Mouse (Mus musculus) heart, embryonic 13.5 days (tissue): ENCODE measurements around the gene Lancl2. TPM values are rescaled to one million over a fixed set of nuclear protein-coding genes. Genes with fewer than 3 reads are reported as not detected.

Experiments
- ATAC-seq: fragments of 200-750 bp; cut with Nextera tagmentation; 2 replicates; pipeline ENCODE4 v1.8.0; 2017; ENCODE audit warnings: moderate TSS enrichment; ENCODE audit not compliant: insufficient number of reproducible peaks, low FRiP score, low TSS enrichment; ENCODE audit errors: extremely low read depth
- H3K27ac ChIP-seq: fragments of 300-500 bp; sonication (generic); replicated peaks from 2 replicates; pipeline ENCODE4 v1.5.1; 2015; ENCODE audit warnings: moderate library complexity, mild to moderate bottlenecking, inconsistent platforms
- H3K27me3 ChIP-seq: fragments of 300-500 bp; sonication (generic); replicated peaks from 2 replicates; pipeline ENCODE4 v1.6.1; 2015; ENCODE audit warnings: mild to moderate bottlenecking, inconsistent platforms
- H3K36me3 ChIP-seq: fragments of 300-500 bp; sonication (generic); 2 replicates; pipeline ENCODE4 v1.6.1; 2015; ENCODE audit warnings: mild to moderate bottlenecking, inconsistent platforms
- H3K4me1 ChIP-seq: fragments of 300-500 bp; sonication (generic); 2 replicates; pipeline ENCODE4 v1.6.1; 2015; ENCODE audit warnings: inconsistent platforms
- H3K4me2 ChIP-seq: fragments of 300-500 bp; sonication (generic); 2 replicates; pipeline ENCODE4 v1.6.1; 2015; ENCODE audit warnings: inconsistent platforms, mild to moderate bottlenecking, moderate library complexity
- H3K4me3 ChIP-seq: fragments of 300-500 bp; sonication (generic); 2 replicates; pipeline ENCODE4 v1.5.1; 2015; ENCODE audit warnings: moderate library complexity, mild to moderate bottlenecking, inconsistent platforms
- H3K9ac ChIP-seq: fragments of 300-500 bp; sonication (generic); 2 replicates; pipeline ENCODE4 v1.6.1; 2015; ENCODE audit warnings: inconsistent platforms, mild to moderate bottlenecking, moderate library complexity
- H3K9me3 ChIP-seq: fragments of 300-500 bp; sonication (generic); 2 replicates; pipeline ENCODE4 v1.6.1; 2016; ENCODE audit warnings: inconsistent platforms
- WGBS: fragments of 180-500 bp; shearing (Covaris S2); methylation state at CpG from one replicate; pipeline ENCODE4 v1.1.7; 2015; ENCODE audit warnings: mixed read lengths; 5-methylcytosine and 5-hydroxymethylcytosine counted together
- polyA plus RNA-seq: library from polyadenylated mRNA; unstranded; fragments of >200 nt; fragmentation: Nextera tagmentation; extraction: Ambion mirVana; gene quantifications from 2 replicates; pipeline ENCODE4 v1.2.1, GENCODE M21; 2015

Lancl2 gene
- polyA plus RNA-seq, result 16.9 and 19.4 TPM in 2 replicates

- Histone ChIP-seq H3K9me3 (no peaks in the 10 kb centered on the region), H3K4me2 (peak within 1 kb of the TSS; percentile 82), H3K27ac (peak within 1 kb of the TSS; percentile 98), H3K4me3 (peak within 1 kb of the TSS; percentile 87), H3K27me3 (no peaks in the 10 kb centered on the region), H3K9ac (peak within 1 kb of the TSS; percentile 94), H3K36me3 (no peaks in the 10 kb centered on the region), H3K4me1 (peaks cover 13% of the 10 kb centered on the region)
- 0% methylated on average over 10 of the region's 10 CpGs for WGBS
- 0 out of 2 replicates have a peak, but pooled peaks have one; percentile 0 for ATAC-seq
These were observed at the start of gene Lancl2 for GRCm38 (mm10) chr6:57702376-57702742. Gene Lancl2, plus strand, starts transcription at chr6:57702540.

DNA sequence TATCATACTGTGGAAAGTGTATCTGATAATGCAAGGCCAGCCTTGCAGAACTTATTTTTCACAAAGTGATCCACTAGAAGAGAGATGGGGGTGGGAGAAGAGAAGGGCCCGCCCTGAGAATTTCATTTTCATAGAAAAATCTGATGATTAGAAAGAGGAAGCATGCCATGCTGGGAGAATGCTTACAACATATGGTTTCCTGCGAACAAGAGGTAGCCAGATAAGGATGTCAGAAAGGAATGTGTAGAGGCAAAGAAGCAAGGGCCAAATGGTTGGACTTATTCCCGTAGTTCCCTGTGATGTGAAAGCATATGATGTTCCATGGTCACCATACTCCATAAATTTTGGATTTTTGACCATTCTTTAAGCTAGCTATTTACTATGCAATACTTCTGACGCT is 41.0 kb upstream of the Lancl2 start:
- peaks cover 9% of the 10 kb centered on the region for H3K4me1 ChIP-seq
- ATAC-seq, result no peak
- no peaks in the 10 kb centered on the region for H3K27me3 ChIP-seq
- no peak overlapping the region for H3K9ac ChIP-seq
- H3K4me2 ChIP-seq, result no peak overlapping the region
- 43% methylated on average over 4 of the region's 4 CpGs for WGBS
- H3K4me3 ChIP-seq, result no peak overlapping the region
- H3K27ac ChIP-seq, result no peak overlapping the region
- H3K9me3 ChIP-seq, result no peaks in the 10 kb centered on the region
- peaks cover 3% of the 10 kb centered on the region; the same call in 1 of the 2 replicates for H3K36me3 ChIP-seq

GRCm38 (mm10) chr6:57684156-57684555 is 18.2 kb upstream of the Lancl2 start:
- Histone ChIP-seq H3K27me3 (no peaks in the 10 kb centered on the region), H3K4me1 (no peaks in the 10 kb centered on the region), H3K4me2 (no peak overlapping the region), H3K27ac (no peak overlapping the region), H3K4me3 (no peak overlapping the region), H3K9ac (no peak overlapping the region), H3K9me3 (peaks cover 5% of the 10 kb centered on the region; the same call in 1 of the 2 replicates), H3K36me3 (peaks cover 59% of the 10 kb centered on the region)
- ATAC-seq, result no peak
- WGBS, result 82% methylated on average over 1 of the region's 1 CpGs

- WGBS, result 1% methylated on average over 52 of the region's 52 CpGs
- peak; percentile 93 for ATAC-seq
These were observed 10.7 kb upstream of the Lancl2 start, which contains the start of gene Pyurf for GRCm38 (mm10) chr6:57691467-57692261. Gene Pyurf, minus strand, starts transcription at chr6:57692078.

DNA sequence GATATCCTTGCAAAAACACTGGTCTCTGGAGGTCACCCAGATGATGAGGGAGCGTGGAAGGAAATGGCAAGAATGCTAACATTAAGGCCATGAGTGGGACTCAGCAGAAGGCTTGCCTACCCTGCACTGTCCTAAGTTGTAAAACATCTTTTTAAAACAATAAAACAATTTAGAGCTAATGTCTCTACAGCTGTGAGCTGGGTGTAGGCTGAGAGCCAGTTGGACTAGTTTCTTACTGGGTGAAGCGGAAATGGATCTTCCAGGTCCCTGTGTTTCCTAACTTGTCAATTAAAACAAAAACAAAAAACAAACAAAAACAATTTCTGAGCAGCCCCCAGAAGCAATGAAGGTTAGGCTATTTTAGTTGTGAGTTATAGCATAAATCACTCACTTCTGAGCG is 9.2 kb upstream of the Lancl2 start:
- H3K27ac ChIP-seq, result no peak overlapping the region

More at GRCm38 (mm10) chr6:57691467-57692261, 10.7 kb upstream of the Lancl2 start, which contains the start of gene Pyurf:
- H3K27me3 ChIP-seq, result no peaks in the 10 kb centered on the region
- H3K36me3 ChIP-seq, result peaks cover 31% of the 10 kb centered on the region
- H3K9me3 ChIP-seq, result no peaks in the 10 kb centered on the region
- peak within 1 kb of the TSS; percentile 99 for H3K27ac ChIP-seq
- H3K4me3 ChIP-seq, result peak within 1 kb of the TSS; percentile 83
- peak within 1 kb of the TSS; percentile 80 for H3K4me2 ChIP-seq
- peaks cover 13% of the 10 kb centered on the region for H3K4me1 ChIP-seq
- peak within 1 kb of the TSS; percentile 90 for H3K9ac ChIP-seq

DNA sequence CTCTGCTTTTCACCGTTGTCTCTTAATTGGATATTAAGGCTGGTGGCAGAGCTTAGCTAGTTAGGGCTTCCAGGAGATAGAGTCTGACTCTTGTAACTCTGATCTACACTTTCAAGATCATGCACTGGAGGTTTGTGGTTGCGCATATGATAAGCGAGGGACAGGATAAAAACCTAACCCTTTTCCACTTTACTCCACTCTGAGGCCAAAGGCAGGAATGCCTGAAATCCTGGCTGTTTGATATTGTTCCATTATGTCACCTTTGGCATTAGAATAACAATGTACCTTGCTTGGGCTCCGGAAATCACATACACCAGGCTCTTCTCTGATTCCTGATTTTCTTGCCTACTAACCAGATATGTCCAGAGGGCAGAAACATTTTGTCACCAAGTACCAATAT is 654 bp upstream of the Lancl2 start:
- WGBS, result 64% methylated on average over 4 of the region's 4 CpGs
- peak overlapping the region; percentile 82 for H3K4me2 ChIP-seq
- H3K36me3 ChIP-seq, result no peaks in the 10 kb centered on the region
- no peaks in the 10 kb centered on the region for H3K27me3 ChIP-seq
- no peak overlapping the region for H3K27ac ChIP-seq
- peak overlapping the region; percentile 87; the same call in 1 of the 2 replicates for H3K4me3 ChIP-seq
- no peaks in the 10 kb centered on the region for H3K9me3 ChIP-seq
- ATAC-seq, result no peak
- H3K4me1 ChIP-seq, result peaks cover 13% of the 10 kb centered on the region
- 0 out of 2 replicates have a peak overlapping the region, but pooled peaks have one; percentile 25 for H3K9ac ChIP-seq

More for the DNA sequence above, 9.2 kb upstream of the Lancl2 start:
- WGBS, result 80% methylated on average over 3 of the region's 3 CpGs
- Histone ChIP-seq H3K4me1 (peaks cover 13% of the 10 kb centered on the region), H3K4me3 (no peak overlapping the region), H3K36me3 (peaks cover 16% of the 10 kb centered on the region), H3K9me3 (no peaks in the 10 kb centered on the region), H3K27me3 (no peaks in the 10 kb centered on the region), H3K4me2 (no peak overlapping the region), H3K9ac (no peak overlapping the region)
- ATAC-seq, result no peak

DNA sequence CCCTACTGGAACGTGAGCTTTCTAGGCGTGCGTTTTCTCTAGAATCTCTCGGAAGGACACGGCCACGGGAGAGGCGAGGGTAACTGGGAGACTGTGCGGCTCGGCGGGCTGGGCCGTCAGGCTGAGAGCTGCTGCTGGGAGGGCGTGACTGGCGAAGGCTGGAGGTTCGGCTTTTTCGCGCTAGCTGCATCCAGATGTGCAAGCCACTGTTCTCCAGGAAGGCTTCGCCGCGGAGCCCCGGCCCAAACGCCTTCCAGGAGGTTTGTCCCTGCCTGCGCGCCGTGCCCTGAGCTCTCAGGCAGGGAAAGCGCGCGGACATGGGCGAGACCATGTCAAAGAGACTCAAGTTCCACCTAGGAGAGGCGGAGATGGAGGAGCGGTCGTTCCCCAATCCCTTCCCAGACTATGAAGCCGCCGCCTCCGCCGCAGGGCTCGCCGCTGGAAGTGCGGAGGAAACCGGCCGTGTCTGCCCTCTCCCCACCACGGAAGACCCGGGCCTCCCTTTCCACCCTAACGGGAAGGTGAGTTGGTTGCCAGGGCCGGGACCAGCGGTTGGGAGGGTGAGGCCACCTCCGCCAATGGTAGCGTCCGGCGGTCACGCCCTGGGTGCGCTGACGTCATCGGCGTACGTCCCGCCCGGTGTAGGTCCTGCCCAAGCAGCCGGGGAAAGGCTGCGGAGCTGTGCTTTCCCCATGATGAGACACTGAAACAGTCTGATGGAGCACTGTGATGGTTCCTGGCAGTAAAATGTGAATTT is 581 bp downstream of the Lancl2 start:
- under 1% methylated on average over 58 of the region's 59 CpGs for WGBS
- H3K9ac ChIP-seq, result peak overlapping the region; percentile 94
- H3K4me2 ChIP-seq, result peak overlapping the region; percentile 82

GRCm38 (mm10) chr6:57703703-57704102 is 1.4 kb downstream of the Lancl2 start:
- peak overlapping the region; percentile 94 for H3K9ac ChIP-seq
- H3K4me1 ChIP-seq, result peaks cover 13% of the 10 kb centered on the region
- H3K36me3 ChIP-seq, result no peaks in the 10 kb centered on the region
- no peak for ATAC-seq
- no peaks in the 10 kb centered on the region for H3K27me3 ChIP-seq
- no peaks in the 10 kb centered on the region for H3K9me3 ChIP-seq
- peak overlapping the region; percentile 82 for H3K4me2 ChIP-seq
- peak overlapping the region; percentile 87 for H3K4me3 ChIP-seq
- 13% methylated on average over 2 of the region's 2 CpGs for WGBS
- peak overlapping the region; percentile 98 for H3K27ac ChIP-seq

More for the DNA sequence above, 581 bp downstream of the Lancl2 start:
- Histone ChIP-seq H3K27ac (peak overlapping the region; percentile 98), H3K9me3 (no peaks in the 10 kb centered on the region), H3K4me1 (peaks cover 13% of the 10 kb centered on the region), H3K27me3 (no peaks in the 10 kb centered on the region), H3K36me3 (no peaks in the 10 kb centered on the region), H3K4me3 (peak overlapping the region; percentile 87)
- peak; percentile 99 for ATAC-seq

DNA sequence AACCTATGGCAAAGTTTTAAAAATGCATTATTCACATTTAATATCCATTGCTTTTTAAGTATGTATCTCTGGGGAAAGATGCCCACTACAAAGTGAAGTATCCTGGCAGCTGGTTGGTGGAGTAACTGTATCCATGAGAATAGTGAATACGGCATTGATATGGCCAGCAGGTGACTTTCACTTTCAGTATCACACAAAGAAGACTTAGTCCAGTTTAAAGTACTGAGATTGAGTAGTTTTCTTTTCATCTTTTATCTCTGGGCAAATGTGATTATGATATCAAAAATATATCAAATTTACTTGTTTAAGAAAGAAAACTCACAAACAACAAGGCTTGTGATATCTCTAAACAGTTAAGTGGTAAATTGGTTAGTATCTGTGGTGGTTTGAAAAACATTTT is 4.4 kb downstream of the Lancl2 start:
- no peak overlapping the region for H3K4me2 ChIP-seq
- ATAC-seq, result no peak
- no peak overlapping the region for H3K27ac ChIP-seq
- H3K4me3 ChIP-seq, result no peak overlapping the region
- WGBS, result 95% methylated on average over 1 of the region's 1 CpGs
- H3K36me3 ChIP-seq, result no peaks in the 10 kb centered on the region
- H3K4me1 ChIP-seq, result peaks cover 11% of the 10 kb centered on the region
- H3K27me3 ChIP-seq, result no peaks in the 10 kb centered on the region
- no peak overlapping the region for H3K9ac ChIP-seq
- H3K9me3 ChIP-seq, result no peaks in the 10 kb centered on the region

GRCm38 (mm10) chr6:57711726-57712125 is 9.4 kb downstream of the Lancl2 start:
- H3K4me1 ChIP-seq, result no peaks in the 10 kb centered on the region
- H3K36me3 ChIP-seq, result peaks cover 16% of the 10 kb centered on the region
- H3K27ac ChIP-seq, result no peak overlapping the region
- H3K4me2 ChIP-seq, result no peak overlapping the region
- WGBS, result 24% methylated on average over 1 of the region's 1 CpGs
- no peak for ATAC-seq
- no peak overlapping the region for H3K4me3 ChIP-seq
- H3K9ac ChIP-seq, result no peak overlapping the region
- no peaks in the 10 kb centered on the region for H3K27me3 ChIP-seq
- no peaks in the 10 kb centered on the region for H3K9me3 ChIP-seq

GRCm38 (mm10) chr6:57721347-57721746 is 19.0 kb downstream of the Lancl2 start:
- H3K27ac ChIP-seq, result no peak overlapping the region
- H3K4me3 ChIP-seq, result no peak overlapping the region
- H3K4me1 ChIP-seq, result peaks cover 6% of the 10 kb centered on the region
- no peak for ATAC-seq
- H3K27me3 ChIP-seq, result no peaks in the 10 kb centered on the region
- 73% methylated on average over 1 of the region's 1 CpGs for WGBS
- H3K9ac ChIP-seq, result no peak overlapping the region
- no peaks in the 10 kb centered on the region for H3K9me3 ChIP-seq
- peaks cover 23% of the 10 kb centered on the region for H3K36me3 ChIP-seq
- no peak overlapping the region for H3K4me2 ChIP-seq
